Mouse (Mus musculus) ES-Bruce4 (cell line): ENCODE data around the gene Slit2.

Source experiments
- CTCF ChIP-seq: IDR thresholded peaks from one replicate; pipeline ENCODE4 v1.8.1; 2011; ENCODE audit warnings: low read depth, low read length
- EP300 ChIP-seq: IDR thresholded peaks from 2 replicates; pipeline ENCODE4 v1.6.1; 2011; ENCODE audit warnings: low read depth, low read length; ENCODE audit not compliant: insufficient read depth
- POLR2A ChIP-seq: IDR thresholded peaks from one replicate; pipeline ENCODE4 v1.8.1; 2011; ENCODE audit warnings: low read length; ENCODE audit not compliant: insufficient read depth

DNA sequence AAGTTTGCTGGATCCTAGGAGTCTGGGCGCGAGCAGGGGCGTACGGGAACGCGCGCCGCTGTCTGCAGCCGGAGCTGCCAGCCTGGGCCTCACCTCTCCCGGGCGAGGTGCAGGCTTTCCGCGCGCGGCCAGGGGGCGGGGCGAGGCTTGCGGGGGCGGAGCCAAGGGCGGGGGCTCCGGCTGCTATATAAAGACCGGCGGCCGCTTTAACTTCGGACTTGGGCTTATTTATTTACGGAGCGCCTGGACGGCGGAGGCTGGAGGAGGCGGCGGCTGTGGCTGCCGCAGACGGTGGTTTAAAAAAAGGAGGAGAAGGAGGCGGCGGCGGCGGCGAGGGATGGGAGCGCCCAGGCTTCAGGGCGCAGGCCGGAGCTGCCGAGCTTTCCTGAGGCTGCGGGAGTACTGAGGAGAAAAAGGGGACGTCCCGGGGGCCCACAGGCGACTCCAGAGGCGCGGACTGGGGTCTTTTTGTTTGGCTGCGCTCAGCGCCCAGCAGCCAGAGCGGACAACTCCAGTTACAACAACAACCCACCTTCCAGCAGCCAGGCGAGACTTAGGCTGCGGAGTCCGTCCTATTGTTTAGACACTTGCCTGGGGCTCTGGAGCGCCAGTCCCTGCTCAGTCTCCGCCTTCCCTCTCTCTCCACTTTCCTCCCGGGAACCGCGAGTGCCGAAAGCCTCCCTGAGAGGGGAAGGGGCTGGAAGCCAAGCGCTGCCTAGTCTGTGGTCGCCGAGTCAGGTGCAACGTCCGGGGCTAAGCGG, at the start of gene Slit2:
- TF ChIP-seq POLR2A (no peak), CTCF (no peak), EP300 (no peak)
